Mouse (Mus musculus): ENCODE data around the gene Map2k4. TPM values are rescaled to one million over a fixed set of nuclear protein-coding genes. Genes with fewer than 3 reads are reported as not detected.

Gene Map2k4
- polyA plus RNA-seq, 1 experiment from 2014 or later, result 43.6 TPM

DNA sequence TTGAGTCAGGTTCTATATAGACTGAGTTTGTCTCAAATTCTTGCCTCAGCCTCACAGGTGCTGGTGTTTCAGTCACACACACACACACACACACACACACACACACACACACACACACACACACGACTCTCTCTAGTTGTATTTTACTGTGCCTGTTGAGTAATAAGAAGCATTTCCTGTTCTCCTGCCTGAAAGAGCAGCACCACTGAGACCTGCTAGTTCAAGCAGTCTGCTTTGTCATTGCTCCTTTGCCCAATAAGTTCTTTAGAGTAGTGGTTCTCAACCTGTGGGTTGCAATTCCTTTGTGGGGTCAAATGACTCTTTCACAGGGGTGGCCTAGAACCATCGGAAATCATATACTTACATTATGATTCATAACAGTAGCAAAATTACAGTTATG, 47.7 kb downstream of the Map2k4 start:
- H3K27me3 ChIP-seq (replicated peaks), result no peaks in the 10 kb centered on the region
- no peaks in the 10 kb centered on the region for H3K9me3 ChIP-seq (replicated peaks)
- 38% methylated on average over 2 of the region's 2 CpGs for WGBS (ENCODE audit: insufficient replicate concordance)
- peaks cover 51% of the 10 kb centered on the region for H3K4me1 ChIP-seq
- peak; percentile 30; the same call in 1 of the 2 replicates for ATAC-seq
- no peak overlapping the region for H3K4me3 ChIP-seq
- H3K27ac ChIP-seq, result peak overlapping the region; percentile 77
- H3K36me3 ChIP-seq, result 0 out of 2 replicates have a peak, but pooled peaks cover 4% of the 10 kb centered on the region
- peak overlapping the region; percentile 50 for H3K4me2 ChIP-seq
- 0 out of 2 replicates have a peak overlapping the region, but pooled peaks have one; percentile 18 for H3K9ac ChIP-seq

DNA sequence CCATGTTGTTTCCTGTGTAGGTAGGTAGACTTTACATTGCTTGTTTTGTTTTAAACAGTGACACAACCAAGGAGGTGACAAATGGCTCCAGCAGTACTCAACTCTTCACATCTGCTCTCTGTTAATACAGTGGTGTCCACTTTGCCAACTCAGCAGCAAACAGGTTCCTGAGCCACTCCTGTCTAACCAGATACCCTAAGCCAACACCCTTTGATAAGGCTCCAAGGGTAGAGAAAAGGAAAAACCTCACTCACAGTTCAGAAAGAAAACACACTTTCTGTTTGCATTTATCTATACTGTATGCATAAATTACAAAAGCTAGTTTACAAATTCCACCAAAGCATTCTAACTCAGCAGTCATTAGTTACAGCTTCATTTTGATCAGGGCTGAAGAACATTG, 48.2 kb downstream of the Map2k4 start:
- Histone ChIP-seq H3K4me2 (peak overlapping the region; percentile 50), H3K4me3 (no peak overlapping the region), H3K27ac (peak overlapping the region; percentile 77), H3K4me1 (peaks cover 51% of the 10 kb centered on the region), H3K9me3 (replicated peaks) (no peaks in the 10 kb centered on the region), H3K36me3 (peaks cover 7% of the 10 kb centered on the region; the same call in 1 of the 2 replicates), H3K9ac (0 out of 2 replicates have a peak overlapping the region, but pooled peaks have one; percentile 18), H3K27me3 (replicated peaks) (no peaks in the 10 kb centered on the region)
- ATAC-seq, result peak; percentile 94

DNA sequence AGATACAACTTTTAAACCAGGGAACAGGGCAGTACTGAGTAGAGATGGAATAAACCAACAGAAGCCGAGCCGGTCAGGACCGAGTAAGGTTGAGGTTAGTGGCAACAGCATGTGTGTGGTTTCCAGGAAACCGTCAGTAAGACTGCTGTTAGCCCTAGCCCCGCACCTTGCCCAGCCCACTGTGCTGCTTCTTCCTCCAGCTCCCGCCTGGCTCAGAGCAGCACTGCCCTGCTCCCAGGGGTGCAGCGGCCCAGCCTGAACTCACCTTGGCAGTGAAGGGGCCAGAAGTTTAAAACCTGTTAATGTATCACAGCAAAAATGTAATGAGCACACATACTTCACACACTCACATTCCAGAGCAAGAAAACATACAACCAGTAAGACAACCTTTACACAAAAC, 53.4 kb downstream of the Map2k4 start:
- Histone ChIP-seq H3K27me3 (replicated peaks) (no peaks in the 10 kb centered on the region), H3K4me1 (peaks cover 53% of the 10 kb centered on the region), H3K9ac (no peak overlapping the region), H3K9me3 (replicated peaks) (no peaks in the 10 kb centered on the region), H3K36me3 (peaks cover 25% of the 10 kb centered on the region), H3K27ac (no peak overlapping the region), H3K4me2 (no peak overlapping the region), H3K4me3 (no peak overlapping the region)
- WGBS (ENCODE audit: insufficient replicate concordance), result 50% methylated on average over 7 of the region's 7 CpGs
- ATAC-seq, result no peak

DNA sequence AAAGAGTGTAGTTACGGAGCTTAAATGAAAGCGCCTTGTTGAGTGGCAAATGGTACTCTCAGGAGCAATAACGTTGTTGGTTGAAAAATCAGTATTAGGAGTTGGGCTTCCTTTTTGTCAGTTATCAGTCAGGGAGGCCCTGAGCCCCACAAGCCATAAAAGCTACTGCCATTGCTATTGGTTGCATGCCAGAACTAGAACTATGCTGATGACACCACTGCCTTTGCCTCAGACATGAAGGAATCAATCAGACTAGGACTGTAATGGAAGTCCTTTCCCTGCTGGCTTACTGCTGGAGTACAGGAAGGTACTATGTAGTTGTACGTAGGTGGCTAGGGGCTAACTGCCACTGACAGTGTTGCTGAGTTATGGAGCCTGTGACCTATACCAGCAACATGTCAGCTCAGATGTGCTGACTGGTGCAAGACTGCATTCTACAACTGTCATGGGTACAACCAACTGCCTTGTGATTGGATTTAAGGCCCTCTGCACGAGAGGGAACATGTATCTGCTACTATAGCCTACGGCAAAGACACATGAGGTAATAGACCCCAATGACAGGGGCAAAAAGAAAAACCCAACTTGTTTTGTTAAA, 58.4 kb downstream of the Map2k4 start:
- Histone ChIP-seq H3K4me1 (peaks cover 36% of the 10 kb centered on the region; the same call in 1 of the 2 replicates), H3K27me3 (replicated peaks) (no peaks in the 10 kb centered on the region), H3K36me3 (peaks cover 52% of the 10 kb centered on the region), H3K9ac (no peak overlapping the region), H3K27ac (no peak overlapping the region), H3K4me3 (no peak overlapping the region), H3K9me3 (replicated peaks) (no peaks in the 10 kb centered on the region), H3K4me2 (no peak overlapping the region)
- WGBS (ENCODE audit: insufficient replicate concordance), result 86% methylated on average over 6 of the region's 6 CpGs
- no peak for ATAC-seq

DNA sequence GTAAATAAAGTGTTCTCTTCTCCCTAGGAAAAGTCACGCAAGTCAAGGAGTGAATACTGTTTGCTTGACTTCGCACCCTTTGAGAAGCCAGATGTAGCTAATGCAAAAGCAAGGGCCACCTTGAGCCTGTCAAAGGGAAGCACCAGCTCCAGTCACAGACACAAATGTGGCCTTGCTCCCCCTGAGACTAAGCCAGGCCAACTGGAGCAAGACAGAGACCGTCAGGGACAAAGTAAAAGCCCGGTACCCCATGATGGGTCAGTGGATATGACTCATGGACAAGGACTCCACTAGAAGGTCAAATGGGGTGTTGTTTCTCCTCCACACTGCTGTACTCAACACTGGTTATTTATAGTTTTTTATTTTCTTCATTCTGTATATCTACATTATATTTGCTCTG, 59.2 kb downstream of the Map2k4 start:
- Histone ChIP-seq H3K4me3 (no peak overlapping the region), H3K27ac (no peak overlapping the region), H3K9ac (no peak overlapping the region), H3K9me3 (replicated peaks) (no peaks in the 10 kb centered on the region), H3K4me1 (peaks cover 31% of the 10 kb centered on the region; the same call in 1 of the 2 replicates), H3K27me3 (replicated peaks) (no peaks in the 10 kb centered on the region), H3K36me3 (peaks cover 55% of the 10 kb centered on the region), H3K4me2 (no peak overlapping the region)
- no peak for ATAC-seq
- WGBS (ENCODE audit: insufficient replicate concordance), result 88% methylated on average over 4 of the region's 4 CpGs

DNA sequence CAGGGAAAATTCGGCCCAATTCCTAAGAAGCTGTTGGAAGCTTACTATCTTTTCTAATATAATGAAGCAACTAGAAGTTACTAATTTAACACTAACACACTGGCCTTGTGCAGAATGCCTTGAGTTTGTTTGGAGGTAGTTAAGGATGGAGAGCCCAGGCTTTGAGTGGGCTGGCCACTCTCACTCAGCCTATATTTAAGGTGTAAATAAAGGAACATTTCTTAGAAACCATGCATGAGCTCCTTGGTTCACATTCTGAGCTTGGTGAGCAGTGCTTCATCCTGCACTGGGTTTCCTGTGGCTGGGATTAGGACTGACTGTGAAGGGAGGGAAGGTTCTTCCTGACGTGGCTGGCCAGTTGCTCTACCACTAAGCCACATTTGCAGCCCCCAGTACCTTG, 64.4 kb downstream of the Map2k4 start:
- Histone ChIP-seq H3K4me1 (0 out of 2 replicates have a peak, but pooled peaks cover 10% of the 10 kb centered on the region), H3K9me3 (replicated peaks) (no peaks in the 10 kb centered on the region), H3K27me3 (replicated peaks) (no peaks in the 10 kb centered on the region), H3K27ac (no peak overlapping the region), H3K9ac (no peak overlapping the region), H3K4me3 (no peak overlapping the region), H3K4me2 (no peak overlapping the region), H3K36me3 (peaks cover 39% of the 10 kb centered on the region)
- WGBS (ENCODE audit: insufficient replicate concordance), result 74% methylated on average over 2 of the region's 2 CpGs
- no peak for ATAC-seq

DNA sequence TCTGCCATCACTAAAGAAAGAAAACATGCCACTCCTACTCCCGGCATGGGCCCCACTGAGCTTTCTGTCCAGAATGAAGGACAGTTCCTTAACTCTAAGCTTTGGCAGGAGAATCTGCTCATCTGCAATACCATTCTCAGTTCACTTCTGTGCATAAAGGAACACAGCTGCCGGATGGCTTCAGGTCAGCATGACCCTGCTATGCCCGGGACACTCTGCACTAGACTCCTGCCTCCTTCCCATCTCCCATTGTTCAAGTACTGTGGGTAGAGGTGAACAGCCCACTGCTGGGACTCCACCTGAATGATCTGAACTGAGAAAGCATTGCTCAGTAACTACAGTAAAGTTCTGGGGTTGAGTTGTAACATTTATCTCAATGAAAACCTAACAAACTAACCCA, 66.5 kb downstream of the Map2k4 start:
- H3K9ac ChIP-seq, result no peak overlapping the region
- peaks cover 9% of the 10 kb centered on the region; the same call in 1 of the 2 replicates for H3K4me1 ChIP-seq
- H3K27me3 ChIP-seq (replicated peaks), result no peaks in the 10 kb centered on the region
- H3K4me3 ChIP-seq, result no peak overlapping the region
- 89% methylated on average over 3 of the region's 3 CpGs for WGBS (ENCODE audit: insufficient replicate concordance)
- H3K4me2 ChIP-seq, result no peak overlapping the region
- no peak overlapping the region for H3K27ac ChIP-seq
- H3K9me3 ChIP-seq (replicated peaks), result no peaks in the 10 kb centered on the region
- H3K36me3 ChIP-seq, result peaks cover 44% of the 10 kb centered on the region
- ATAC-seq, result no peak

- peaks cover 17% of the 10 kb centered on the region; the same call in 1 of the 2 replicates for H3K4me1 ChIP-seq
- no peak overlapping the region for H3K27ac ChIP-seq
- WGBS (ENCODE audit: insufficient replicate concordance), result 35% methylated on average over 1 of the region's 1 CpGs
- no peak overlapping the region for H3K9ac ChIP-seq
- no peaks in the 10 kb centered on the region for H3K9me3 ChIP-seq (replicated peaks)
- H3K27me3 ChIP-seq (replicated peaks), result no peaks in the 10 kb centered on the region
- no peak overlapping the region for H3K4me3 ChIP-seq
- no peak overlapping the region for H3K4me2 ChIP-seq
- peaks cover 42% of the 10 kb centered on the region for H3K36me3 ChIP-seq
- no peak for ATAC-seq
Measured at GRCm38 (mm10) chr11:65719960-65720359, 68.1 kb downstream of the Map2k4 start.

DNA sequence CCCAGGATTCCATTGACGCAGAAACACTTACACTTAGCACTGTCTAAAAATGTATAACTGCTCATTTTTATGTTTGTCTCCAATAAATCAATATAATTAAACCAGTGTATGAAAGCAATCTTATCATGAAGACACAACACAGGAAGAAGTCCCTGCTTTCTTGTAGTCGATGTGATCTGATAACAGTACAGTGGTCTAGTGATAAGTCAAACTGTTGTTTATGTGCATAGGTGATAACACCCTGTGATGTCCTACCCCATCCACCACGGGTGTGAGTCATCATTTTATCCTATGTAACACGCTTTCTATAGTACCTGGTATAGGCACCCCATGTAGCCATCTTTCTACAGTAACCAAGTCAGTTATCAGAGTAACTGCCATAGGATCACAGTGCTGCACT, 74.3 kb downstream of the Map2k4 start:
- H3K4me3 ChIP-seq, result no peak overlapping the region
- no peaks in the 10 kb centered on the region for H3K27me3 ChIP-seq (replicated peaks)
- no peak overlapping the region for H3K4me2 ChIP-seq
- peak; percentile 91 for ATAC-seq
- WGBS (ENCODE audit: insufficient replicate concordance), result 39% methylated on average over 4 of the region's 4 CpGs
- no peaks in the 10 kb centered on the region for H3K9me3 ChIP-seq (replicated peaks)
- H3K4me1 ChIP-seq, result peaks cover 31% of the 10 kb centered on the region
- H3K36me3 ChIP-seq, result peaks cover 43% of the 10 kb centered on the region
- H3K27ac ChIP-seq, result no peak overlapping the region
- H3K9ac ChIP-seq, result no peak overlapping the region

- Histone ChIP-seq H3K9ac (no peak overlapping the region), H3K4me2 (no peak overlapping the region), H3K27ac (no peak overlapping the region), H3K27me3 (replicated peaks) (no peaks in the 10 kb centered on the region), H3K4me3 (no peak overlapping the region), H3K36me3 (peaks cover 44% of the 10 kb centered on the region), H3K9me3 (replicated peaks) (no peaks in the 10 kb centered on the region), H3K4me1 (peaks cover 31% of the 10 kb centered on the region)
- WGBS (ENCODE audit: insufficient replicate concordance), result 67% methylated on average over 6 of the region's 6 CpGs
- ATAC-seq, result no peak
Measured at GRCm38 (mm10) chr11:65712754-65713306, 75.3 kb downstream of the Map2k4 start.

GRCm38 (mm10) chr11:65706784-65707183, 81.3 kb downstream of the Map2k4 start:
- ATAC-seq, result no peak
- 92% methylated on average over 4 of the region's 4 CpGs for WGBS (ENCODE audit: insufficient replicate concordance)
- no peaks in the 10 kb centered on the region for H3K27me3 ChIP-seq (replicated peaks)
- no peak overlapping the region for H3K4me2 ChIP-seq
- H3K9me3 ChIP-seq (replicated peaks), result no peaks in the 10 kb centered on the region
- H3K27ac ChIP-seq, result no peak overlapping the region
- H3K4me1 ChIP-seq, result no peaks in the 10 kb centered on the region
- H3K36me3 ChIP-seq, result peaks cover 52% of the 10 kb centered on the region
- no peak overlapping the region for H3K4me3 ChIP-seq
- H3K9ac ChIP-seq, result no peak overlapping the region

- no peaks in the 10 kb centered on the region for H3K27me3 ChIP-seq (replicated peaks)
- no peak for ATAC-seq
- H3K27ac ChIP-seq, result no peak overlapping the region
- H3K9ac ChIP-seq, result no peak overlapping the region
- no peak overlapping the region for H3K4me2 ChIP-seq
- H3K36me3 ChIP-seq, result peaks cover 57% of the 10 kb centered on the region
- no peaks in the 10 kb centered on the region for H3K4me1 ChIP-seq
- no peaks in the 10 kb centered on the region for H3K9me3 ChIP-seq (replicated peaks)
- 81% methylated on average over 2 of the region's 2 CpGs for WGBS (ENCODE audit: insufficient replicate concordance)
- H3K4me3 ChIP-seq, result no peak overlapping the region
Measured at GRCm38 (mm10) chr11:65706176-65706575, 81.9 kb downstream of the Map2k4 start.
